Mouse (Mus musculus) megakaryocyte-erythroid progenitor cell, adult 5-6 weeks (primary cell): ENCODE measurements around the gene Nat9. TPM values are rescaled to one million over a fixed set of nuclear protein-coding genes. Genes with fewer than 3 reads are reported as not detected.

ENCODE experiments used
- ATAC-seq: replicated peaks from 2 replicates; pipeline ENCODE4 v1.8.0; 2016; ENCODE audit warnings: mild to moderate bottlenecking, inconsistent platforms; ENCODE audit not compliant: severe bottlenecking, poor library complexity, low FRiP score, low TSS enrichment
- total RNA-seq, 2 experiments: library from RNA; stranded (forward) in 1 of 2; stranded (reverse) in 1 of 2; fragments of 200-1000, 215-1000 nt in 1 of 2; fragments of >200 nt in 1 of 2; fragmentation: Nextera tagmentation in 1 of 2; gene quantifications; 2 replicates each; pipeline ENCODE4 v1.2.3; 2014 to 2017

Gene Nat9
- total RNA-seq, 2 experiments from 2014 or later = 24.9 to 51.5 TPM

GRCm38 (mm10) chr11:115217439-115218410 lies 30.1 kb upstream of the Nat9 start:
- ATAC-seq = no peak

DNA sequence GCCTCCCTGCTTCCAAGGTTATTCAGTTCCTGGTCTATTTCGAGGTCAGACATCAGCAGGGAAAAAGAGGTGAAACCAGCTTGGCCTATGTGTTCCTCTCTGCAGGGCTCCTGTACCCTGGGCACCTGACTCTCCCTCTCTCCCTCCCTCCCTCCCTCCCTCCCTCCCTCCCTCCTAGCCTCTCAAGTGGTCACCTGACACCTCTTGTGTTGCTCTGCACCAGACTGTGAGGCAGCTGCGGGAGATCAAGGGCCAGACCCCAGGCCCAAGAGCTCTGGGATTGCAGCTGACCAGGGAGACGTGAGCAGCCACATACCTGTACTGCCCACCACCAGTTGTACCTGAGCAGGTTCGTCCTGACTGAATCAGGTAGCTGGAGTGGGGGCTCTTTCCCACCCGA lies 27.5 kb upstream of the Nat9 start:
- no peak for ATAC-seq

DNA sequence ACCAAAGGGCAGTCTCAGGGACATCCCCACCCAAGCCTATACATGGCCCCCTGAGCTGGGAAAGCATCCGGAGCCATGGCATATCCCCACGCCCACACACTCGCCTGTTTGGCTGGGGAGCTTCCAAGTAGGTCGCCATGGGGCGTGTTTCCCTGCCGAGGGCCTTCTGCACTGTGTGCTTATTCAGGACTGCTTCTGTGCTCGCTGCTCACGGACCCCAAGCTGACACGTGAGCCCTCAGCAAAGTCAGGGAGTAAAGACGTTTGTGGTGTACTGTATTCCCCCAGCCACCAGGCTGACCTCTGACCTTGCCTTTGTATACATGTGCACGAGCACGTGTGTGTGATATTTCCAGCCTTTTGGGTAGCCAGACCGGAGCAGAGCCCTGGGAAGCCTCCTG lies 24.5 kb upstream of the Nat9 start:
- no peak for ATAC-seq

DNA sequence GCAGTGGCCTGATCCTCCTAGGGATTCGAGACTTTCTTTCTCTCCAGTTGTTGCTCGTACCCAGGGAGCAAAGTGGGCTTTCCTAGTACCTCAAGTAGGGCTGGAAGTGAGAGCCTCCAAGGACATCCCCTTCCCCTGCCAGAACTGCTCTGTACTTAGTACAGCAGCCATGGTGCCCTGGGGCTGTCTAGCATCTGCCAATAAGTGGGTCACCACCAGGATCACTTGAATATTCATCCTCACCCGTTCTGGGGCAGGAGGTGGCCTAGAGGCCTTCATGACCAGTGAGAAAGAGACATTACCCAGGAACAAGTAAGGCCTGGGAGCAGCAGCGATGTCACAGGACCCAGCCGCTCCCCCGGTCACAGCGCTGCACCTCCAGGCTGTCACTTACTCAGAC lies 22.3 kb upstream of the Nat9 start:
- no peak for ATAC-seq

- no peak for ATAC-seq
These were observed 21.4 kb upstream of the Nat9 start for GRCm38 (mm10) chr11:115208776-115209732.

DNA sequence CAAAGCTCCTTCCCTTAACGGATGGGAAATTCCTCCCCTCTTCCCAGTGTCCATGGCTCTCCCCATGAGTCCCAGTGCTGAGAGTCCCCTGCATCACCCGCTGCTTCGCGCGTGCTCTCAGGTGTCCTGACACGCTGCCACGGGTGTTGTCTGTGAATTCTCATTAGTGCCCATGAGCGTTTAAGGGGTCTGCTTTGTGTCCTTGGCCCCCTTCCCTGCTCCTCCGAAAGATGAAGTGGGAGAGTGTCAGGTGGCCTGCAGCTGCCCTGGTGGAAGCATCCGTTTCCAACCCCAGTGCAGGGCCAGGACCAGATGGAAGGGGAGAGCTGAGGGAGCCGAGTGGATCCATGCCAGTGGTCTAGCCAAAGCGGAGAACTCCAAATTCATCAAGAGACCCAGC lies 20.5 kb upstream of the Nat9 start:
- ATAC-seq = no peak

- no peak for ATAC-seq
These were observed 15.1 kb upstream of the Nat9 start for GRCm38 (mm10) chr11:115202756-115203155.

DNA sequence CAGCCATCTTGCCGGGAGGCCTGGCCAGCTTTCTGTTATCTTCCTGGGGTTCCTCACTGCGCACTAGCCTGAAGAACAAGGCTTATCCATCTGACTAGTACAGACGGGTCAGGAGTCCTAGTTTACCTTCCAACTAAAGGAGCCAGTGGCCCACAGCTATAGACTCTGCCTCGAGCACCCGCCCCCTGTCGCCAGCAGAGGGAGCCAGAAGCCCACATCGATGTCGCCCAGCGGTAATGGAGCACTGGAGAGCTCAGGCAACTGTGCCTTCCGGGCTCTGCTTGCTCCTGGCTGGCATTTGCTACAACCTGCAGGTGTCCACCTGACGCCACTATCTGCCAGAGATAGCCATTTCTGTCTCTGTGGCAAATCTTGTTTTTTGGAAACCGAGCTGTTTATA lies 14.7 kb upstream of the Nat9 start:
- peak; percentile 86 for ATAC-seq

- no peak for ATAC-seq
These were observed 12.9 kb upstream of the Nat9 start for GRCm38 (mm10) chr11:115200520-115200919.

DNA sequence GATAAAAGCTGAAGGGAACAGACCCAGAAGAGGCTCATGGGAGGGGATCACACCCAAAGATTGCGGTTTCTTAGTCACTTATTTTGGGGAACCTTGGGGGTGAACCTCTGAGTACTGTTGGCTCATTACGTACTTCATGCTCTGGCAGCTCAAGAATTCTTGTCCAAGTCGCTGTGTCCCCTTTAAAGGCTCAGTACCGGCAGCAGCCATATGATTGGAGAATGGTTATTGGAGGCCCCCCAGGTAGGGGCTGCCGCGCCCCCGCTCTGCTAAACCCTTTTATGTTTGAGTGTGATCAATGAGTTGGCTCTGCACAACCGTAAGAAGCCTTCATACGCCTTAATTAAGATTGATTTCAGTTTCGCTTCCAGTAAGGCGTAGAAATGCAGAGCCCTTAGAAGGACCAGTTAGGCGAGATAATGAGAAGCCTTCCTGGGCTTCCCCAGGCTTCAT lies 11.3 kb upstream of the Nat9 start:
- ATAC-seq = no peak

- ATAC-seq = no peak
These were observed 9.9 kb upstream of the Nat9 start for GRCm38 (mm10) chr11:115197558-115197957.

DNA sequence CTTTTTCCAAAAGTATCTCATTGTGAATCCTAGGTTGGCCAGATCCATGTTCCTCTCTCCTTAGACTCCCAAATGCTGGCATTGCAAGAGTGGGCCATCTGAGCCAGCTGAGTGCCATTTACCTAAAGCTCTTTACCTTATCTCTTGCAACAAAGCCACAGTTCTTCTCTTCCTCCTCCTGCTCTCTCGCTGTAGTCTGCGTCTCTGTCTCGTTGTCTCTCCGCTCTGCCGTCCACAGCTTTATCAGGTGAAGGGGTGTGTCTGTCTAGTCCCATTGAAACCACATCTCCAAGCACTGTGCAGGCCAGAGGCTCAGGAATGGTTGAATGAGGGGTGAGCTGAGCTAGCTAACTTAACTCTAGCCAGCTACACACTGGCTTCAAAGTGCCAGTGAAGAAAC lies 8.3 kb upstream of the Nat9 start:
- ATAC-seq = peak; percentile 88

DNA sequence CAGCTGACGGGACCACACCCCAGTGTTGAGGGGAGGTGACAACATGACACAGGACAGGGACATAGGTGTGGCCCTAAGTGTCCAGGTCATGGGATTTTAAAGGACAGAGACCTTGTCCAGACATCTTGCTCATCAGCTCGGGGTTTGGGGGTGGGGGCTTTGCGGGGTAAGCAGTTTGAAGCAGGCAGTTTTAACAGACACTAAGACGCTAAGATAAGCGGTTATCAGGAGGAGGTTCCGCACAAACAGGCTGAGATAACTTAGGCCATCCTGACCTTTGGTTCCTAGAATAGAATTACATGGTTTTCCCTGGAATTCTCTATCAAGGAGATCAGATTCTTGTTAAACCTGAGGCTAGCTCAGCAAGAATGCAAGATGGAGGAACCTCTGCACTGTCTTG lies 7.0 kb upstream of the Nat9 start:
- no peak for ATAC-seq

DNA sequence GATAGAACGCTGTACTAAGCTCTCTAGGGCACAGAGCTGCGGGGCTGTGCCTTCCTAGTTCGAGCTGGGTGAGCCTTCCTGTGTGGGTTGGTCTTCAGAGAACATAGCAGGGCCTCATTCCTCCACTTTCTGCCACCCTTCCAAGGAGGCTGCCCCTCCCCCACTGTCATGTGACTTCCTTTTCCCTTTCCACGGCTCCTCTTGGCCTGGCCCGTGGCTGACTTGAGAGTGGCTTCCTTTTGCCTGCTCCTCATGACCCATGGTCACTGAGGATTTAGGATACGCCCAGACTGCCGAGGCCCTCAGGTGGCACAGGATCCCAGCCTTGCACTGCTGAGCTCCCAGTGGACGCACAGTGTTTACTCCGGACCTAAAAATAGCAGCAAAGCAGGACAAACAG lies 4.5 kb upstream of the Nat9 start:
- ATAC-seq = no peak

DNA sequence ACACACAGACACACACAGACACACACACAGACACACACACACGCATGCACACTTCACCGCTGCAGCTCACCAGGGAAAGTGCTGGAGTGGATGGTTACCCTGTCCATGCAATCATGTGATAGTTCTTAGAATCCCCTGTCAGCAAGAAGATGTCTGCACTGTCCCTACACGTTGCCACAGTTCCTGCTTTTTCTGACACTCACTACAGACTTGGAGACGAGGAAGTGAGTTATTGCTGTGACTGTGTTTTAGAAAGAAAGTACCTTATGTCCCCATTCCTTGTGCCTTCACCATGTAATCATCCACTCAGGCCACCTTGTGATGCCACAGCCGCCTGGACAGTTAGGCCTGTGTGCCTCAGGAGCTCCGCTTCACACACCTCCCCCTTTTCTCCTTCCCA lies 1.6 kb upstream of the Nat9 start:
- no peak for ATAC-seq

DNA sequence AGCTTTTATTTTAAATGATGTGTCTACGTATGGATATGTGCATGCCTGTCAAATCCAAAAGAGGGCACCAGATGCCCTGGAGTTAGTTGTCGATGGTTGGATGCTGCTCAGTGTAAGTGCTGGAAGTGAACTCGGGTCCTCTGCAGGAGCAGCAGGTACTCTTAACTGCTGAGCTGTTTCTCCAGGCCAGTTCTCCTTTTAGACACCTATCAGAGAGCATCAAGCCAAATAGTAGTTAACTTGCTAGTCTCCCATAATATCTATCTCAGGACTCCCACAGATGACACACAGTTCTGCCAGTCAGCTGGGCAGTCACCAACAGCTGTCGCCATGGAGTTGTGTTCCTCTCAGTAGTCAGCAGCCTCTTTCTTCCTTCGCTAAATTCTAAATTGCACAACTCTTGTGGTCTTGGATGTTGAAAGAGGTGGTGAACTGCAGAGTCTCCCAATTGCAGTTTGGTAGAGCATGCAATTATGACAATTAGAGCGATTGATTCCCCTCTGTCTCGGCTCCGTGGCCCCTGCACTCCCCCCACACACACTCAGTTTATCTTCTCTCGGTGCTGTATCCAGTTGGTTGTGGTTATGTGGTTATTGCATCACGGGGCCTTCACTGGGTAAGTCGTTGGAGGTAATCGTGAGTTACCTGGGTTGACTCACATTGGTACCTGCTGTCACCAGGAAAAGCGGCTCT lies 1.0 kb upstream of the Nat9 start:
- no peak for ATAC-seq

GRCm38 (mm10) chr11:115187224-115187639 lies 427 bp downstream of the Nat9 start, which contains the start of gene Tmem104:
Gene Tmem104, plus strand, starts transcription at chr11:115187487.
- peak; percentile 91 for ATAC-seq

GRCm38 (mm10) chr11:115184973-115185372 lies 2.7 kb downstream of the Nat9 start:
- no peak for ATAC-seq

DNA sequence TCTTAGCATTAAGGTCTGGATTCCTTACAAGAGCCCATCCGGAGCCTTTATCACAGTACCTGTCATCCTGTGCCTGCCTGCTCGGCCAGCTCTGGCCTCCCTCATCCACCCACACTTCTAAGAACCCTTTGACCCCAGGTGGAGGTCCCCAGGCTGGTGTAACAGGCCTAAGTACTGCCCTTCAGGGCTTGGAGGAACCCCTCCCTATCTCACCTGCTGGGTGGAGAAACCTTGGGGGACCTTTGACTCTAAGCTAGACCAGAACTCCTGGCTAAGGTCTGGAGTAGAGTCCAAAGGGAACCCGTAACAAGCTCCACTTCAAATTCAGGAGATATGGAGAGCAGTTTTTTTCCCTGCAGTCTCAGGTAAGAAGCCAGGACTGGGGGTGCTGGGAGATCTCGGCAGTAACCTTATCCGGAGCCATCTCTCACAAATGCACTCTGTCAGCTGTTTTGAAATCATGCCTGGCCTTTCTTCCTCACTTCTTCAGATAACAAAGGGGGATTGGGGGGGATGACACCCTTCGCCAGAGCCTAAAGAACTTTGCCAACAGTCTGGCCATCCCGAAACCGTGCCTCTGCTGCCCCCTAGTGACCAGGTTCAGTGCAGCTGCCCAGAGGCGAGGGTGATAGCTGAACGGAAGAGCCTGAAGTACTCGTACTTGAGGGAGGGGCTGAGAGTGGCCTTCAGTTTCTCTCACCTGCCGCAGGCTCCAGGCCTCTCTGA lies 5.6 kb downstream of the Nat9 start:
- peak; percentile 56 for ATAC-seq
